Mouse (Mus musculus): ENCODE measurements around the gene Rbpjl.

DNA sequence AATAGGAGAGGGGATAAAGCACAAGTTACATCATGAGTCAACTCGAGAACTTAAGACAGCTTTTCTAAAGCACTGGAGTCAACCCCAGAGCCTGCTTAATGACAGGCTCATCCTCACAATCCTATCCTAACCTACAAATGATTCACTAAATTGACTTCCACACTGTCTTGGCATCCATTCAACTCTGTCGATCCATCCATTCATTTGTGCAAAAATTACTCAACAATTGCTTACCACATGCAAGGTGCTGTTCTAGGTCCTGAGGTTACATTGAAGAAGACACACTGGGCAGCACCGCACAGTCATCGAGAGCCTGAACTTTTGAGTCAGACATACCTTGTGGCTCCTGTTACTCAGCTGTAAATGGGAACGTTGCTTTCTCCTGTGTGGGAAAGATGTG, 43.9 kb upstream of the Rbpjl start:
- TF ChIP-seq GATA1 (IDR thresholded peaks at IDR 0.05; ENCODE audit: borderline replicate concordance, low read length) (no peak), CTCF (IDR thresholded peaks at IDR 0.05; ENCODE audit: low read depth, low read length) (no peak), POLR2AphosphoS5 (IDR thresholded peaks at IDR 0.05; ENCODE audit: insufficient replicate concordance, low read depth, low read length) (no peak), TAL1 (conservative IDR thresholded peaks at IDR 0.05; ENCODE audit: low read depth, low read length) (no peak)

Data from G1E (cell line).